Mouse (Mus musculus): ENCODE results near the gene Knstrn. TPM values are rescaled to one million over a fixed set of nuclear protein-coding genes. Genes with fewer than 3 reads are reported as not detected.

Knstrn gene
- polyA plus RNA-seq, 1 experiment from 2014 or later, result 106 TPM

GRCm38 (mm10) chr2:118791591-118792258 is 22.1 kb upstream of the Knstrn start:
- no peak overlapping the region for H3K9ac ChIP-seq (ENCODE audit: low read length)
- peaks cover 8% of the 10 kb centered on the region for H3K27me3 ChIP-seq (ENCODE audit: control insufficient read depth, insufficient read depth, low read length)
- 91% methylated on average over 26 of the region's 26 CpGs for WGBS
- no peak overlapping the region for H3K4me2 ChIP-seq (ENCODE audit: low read length)
- H3K4me1 ChIP-seq (ENCODE audit: control insufficient read depth in 2 of 2, insufficient read depth in 2 of 2, low read length in 2 of 2), result peaks cover 9 to 12% of the 10 kb centered on the region in 2 experiments
- no peaks in the 10 kb centered on the region for H3K36me3 ChIP-seq (ENCODE audit: control insufficient read depth, insufficient read depth, low read length)
- no peaks in the 10 kb centered on the region for H3K9me3 ChIP-seq (ENCODE audit: control insufficient read depth, low read length)
- ATAC-seq (ENCODE audit: insufficient number of reproducible peaks, insufficient read depth, low FRiP score, low read depth), result no peak
- no peak overlapping the region for H3K27ac ChIP-seq (replicated peaks in 1 of 2; ENCODE audit: control insufficient read depth in 1 of 2, insufficient read depth in 1 of 2, low read depth in 2 of 2, low read length in 2 of 2)
- H3K4me3 ChIP-seq (ENCODE audit: control insufficient read depth in 1 of 2, insufficient read depth in 1 of 2, low read depth in 1 of 2, low read length in 2 of 2), result no peak overlapping the region

DNA sequence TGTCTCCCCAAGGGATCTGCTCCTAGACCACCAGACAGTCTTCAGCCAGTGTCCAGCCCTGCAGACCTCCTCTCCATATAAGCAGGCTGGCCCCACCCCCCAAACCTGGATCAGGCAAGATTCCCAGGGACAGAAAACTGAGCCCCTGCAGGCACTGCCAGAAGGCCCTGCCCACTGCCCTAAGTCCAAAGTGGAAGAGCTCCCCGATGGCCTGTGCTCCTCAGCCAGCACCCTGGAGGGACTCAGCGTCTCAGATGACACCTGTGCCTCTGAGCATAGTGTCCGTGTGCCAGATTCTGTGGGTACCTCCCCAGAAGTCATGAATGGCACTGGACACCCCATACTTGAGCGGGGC is 21.6 kb upstream of the Knstrn start:
- Histone ChIP-seq H3K4me3 (ENCODE audit: control insufficient read depth in 1 of 2, insufficient read depth in 1 of 2, low read depth in 1 of 2, low read length in 2 of 2) (no peak overlapping the region), H3K27ac (replicated peaks in 1 of 2; ENCODE audit: control insufficient read depth in 1 of 2, insufficient read depth in 1 of 2, low read depth in 2 of 2, low read length in 2 of 2) (no peak overlapping the region), H3K27me3 (ENCODE audit: control insufficient read depth, insufficient read depth, low read length) (peaks cover 8% of the 10 kb centered on the region), H3K9ac (ENCODE audit: low read length) (no peak overlapping the region), H3K9me3 (ENCODE audit: control insufficient read depth, low read length) (no peaks in the 10 kb centered on the region), H3K36me3 (ENCODE audit: control insufficient read depth, insufficient read depth, low read length) (no peaks in the 10 kb centered on the region), H3K4me2 (ENCODE audit: low read length) (no peak overlapping the region), H3K4me1 (ENCODE audit: control insufficient read depth in 2 of 2, insufficient read depth in 2 of 2, low read length in 2 of 2) (peaks cover 9 to 12% of the 10 kb centered on the region in 2 experiments)
- ATAC-seq (ENCODE audit: insufficient number of reproducible peaks, insufficient read depth, low FRiP score, low read depth), result no peak
- 68% methylated on average over 4 of the region's 4 CpGs for WGBS

- no peaks in the 10 kb centered on the region for H3K9me3 ChIP-seq (ENCODE audit: control insufficient read depth, low read length)
- H3K4me1 ChIP-seq (ENCODE audit: control insufficient read depth in 2 of 2, insufficient read depth in 2 of 2, low read length in 2 of 2), result peaks cover 9 to 12% of the 10 kb centered on the region in 2 experiments
- no peak overlapping the region for H3K9ac ChIP-seq (ENCODE audit: low read length)
- no peak for ATAC-seq (ENCODE audit: insufficient number of reproducible peaks, insufficient read depth, low FRiP score, low read depth)
- no peak overlapping the region for H3K4me2 ChIP-seq (ENCODE audit: low read length)
- no peaks in the 10 kb centered on the region; the same call in none of the 2 replicates for H3K27me3 ChIP-seq (ENCODE audit: control insufficient read depth, insufficient read depth, low read length)
- H3K27ac ChIP-seq (replicated peaks in 1 of 2; ENCODE audit: control insufficient read depth in 1 of 2, insufficient read depth in 1 of 2, low read depth in 2 of 2, low read length in 2 of 2), result no peak overlapping the region
- H3K36me3 ChIP-seq (ENCODE audit: control insufficient read depth, insufficient read depth, low read length), result no peaks in the 10 kb centered on the region
- 82% methylated on average over 4 of the region's 4 CpGs for WGBS
- no peak overlapping the region for H3K4me3 ChIP-seq (ENCODE audit: control insufficient read depth in 1 of 2, insufficient read depth in 1 of 2, low read depth in 1 of 2, low read length in 2 of 2)
Observed at GRCm38 (mm10) chr2:118793636-118794035, 20.2 kb upstream of the Knstrn start.

DNA sequence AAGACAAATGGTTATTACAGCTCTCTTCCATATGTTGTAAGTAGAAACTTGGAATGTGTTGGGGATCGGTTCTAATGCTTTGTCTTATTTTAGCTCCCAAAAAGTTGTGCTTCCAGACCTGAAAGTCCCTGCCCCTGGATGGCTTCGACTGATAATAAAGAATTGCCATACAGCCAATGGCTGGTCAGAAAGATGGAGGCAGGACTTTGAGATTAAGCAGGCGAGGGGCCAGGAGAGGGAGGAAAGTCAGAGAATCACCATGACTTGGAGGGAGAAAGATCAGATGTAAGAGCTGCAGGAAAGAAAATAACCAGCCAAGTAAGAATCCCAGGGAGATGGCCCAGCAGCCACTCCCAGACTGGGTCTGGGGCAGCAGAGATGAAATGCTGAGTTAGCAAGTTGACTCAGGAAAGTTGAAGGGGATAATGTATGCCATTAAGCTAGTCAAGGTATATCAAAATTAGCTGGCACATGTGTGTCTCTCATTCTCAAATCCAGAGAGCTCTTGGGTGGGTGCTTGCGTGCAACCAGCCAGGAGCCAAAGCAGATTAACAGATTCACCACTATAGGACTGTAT is 11.2 kb upstream of the Knstrn start:
- peaks cover 0 to 3% of the 10 kb centered on the region in 2 experiments; a peak in 1 of 4 replicates for H3K4me1 ChIP-seq (ENCODE audit: control insufficient read depth in 2 of 2, insufficient read depth in 2 of 2, low read length in 2 of 2)
- H3K27me3 ChIP-seq (ENCODE audit: control insufficient read depth, insufficient read depth, low read length), result no peaks in the 10 kb centered on the region
- H3K4me2 ChIP-seq (ENCODE audit: low read length), result no peak overlapping the region
- 64% methylated on average over 4 of the region's 4 CpGs for WGBS
- no peak overlapping the region for H3K4me3 ChIP-seq (ENCODE audit: control insufficient read depth in 1 of 2, insufficient read depth in 1 of 2, low read depth in 1 of 2, low read length in 2 of 2)
- no peaks in the 10 kb centered on the region for H3K9me3 ChIP-seq (ENCODE audit: control insufficient read depth, low read length)
- H3K36me3 ChIP-seq (ENCODE audit: control insufficient read depth, insufficient read depth, low read length), result no peaks in the 10 kb centered on the region
- H3K9ac ChIP-seq (ENCODE audit: low read length), result no peak overlapping the region
- H3K27ac ChIP-seq (replicated peaks in 1 of 2; ENCODE audit: control insufficient read depth in 1 of 2, insufficient read depth in 1 of 2, low read depth in 2 of 2, low read length in 2 of 2), result no peak overlapping the region
- no peak for ATAC-seq (ENCODE audit: insufficient number of reproducible peaks, insufficient read depth, low FRiP score, low read depth)

DNA sequence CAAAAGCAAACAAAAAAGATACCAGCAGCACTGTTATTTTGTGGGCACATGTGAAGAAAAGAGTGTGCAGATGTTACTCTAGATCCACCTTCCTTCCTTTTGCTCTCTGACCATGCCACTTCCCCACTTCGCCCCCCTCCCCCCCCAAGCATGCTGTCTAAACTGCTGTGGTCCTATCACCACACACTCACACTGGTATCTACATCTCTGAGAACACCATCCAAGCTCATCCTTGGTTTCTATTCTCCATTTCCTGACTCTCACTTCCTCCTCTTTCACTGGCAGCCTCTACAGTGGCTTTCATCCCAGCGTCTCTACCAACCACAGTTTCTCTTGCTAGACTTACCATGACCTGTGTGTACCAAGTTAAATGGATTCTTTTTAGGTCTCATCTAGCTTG is 9.3 kb upstream of the Knstrn start:
- Histone ChIP-seq H3K4me2 (ENCODE audit: low read length) (no peak overlapping the region), H3K27ac (replicated peaks in 1 of 2; ENCODE audit: control insufficient read depth in 1 of 2, insufficient read depth in 1 of 2, low read depth in 2 of 2, low read length in 2 of 2) (no peak overlapping the region), H3K27me3 (ENCODE audit: control insufficient read depth, insufficient read depth, low read length) (no peaks in the 10 kb centered on the region), H3K36me3 (ENCODE audit: control insufficient read depth, insufficient read depth, low read length) (no peaks in the 10 kb centered on the region), H3K4me1 (ENCODE audit: control insufficient read depth in 2 of 2, insufficient read depth in 2 of 2, low read length in 2 of 2) (peaks cover 0 to 3% of the 10 kb centered on the region in 2 experiments; a peak in 1 of 4 replicates), H3K4me3 (ENCODE audit: control insufficient read depth in 1 of 2, insufficient read depth in 1 of 2, low read depth in 1 of 2, low read length in 2 of 2) (no peak overlapping the region), H3K9me3 (ENCODE audit: control insufficient read depth, low read length) (no peaks in the 10 kb centered on the region), H3K9ac (ENCODE audit: low read length) (no peak overlapping the region)
- WGBS, result 75% methylated on average over 2 of the region's 2 CpGs
- no peak for ATAC-seq (ENCODE audit: insufficient number of reproducible peaks, insufficient read depth, low FRiP score, low read depth)

- Histone ChIP-seq H3K4me2 (ENCODE audit: low read length) (no peak overlapping the region), H3K4me3 (ENCODE audit: control insufficient read depth in 1 of 2, insufficient read depth in 1 of 2, low read depth in 1 of 2, low read length in 2 of 2) (no peak overlapping the region), H3K36me3 (ENCODE audit: control insufficient read depth, insufficient read depth, low read length) (no peaks in the 10 kb centered on the region), H3K27me3 (ENCODE audit: control insufficient read depth, insufficient read depth, low read length) (no peaks in the 10 kb centered on the region), H3K4me1 (ENCODE audit: control insufficient read depth in 2 of 2, insufficient read depth in 2 of 2, low read length in 2 of 2) (peaks cover 0 to 3% of the 10 kb centered on the region in 2 experiments; a peak in 1 of 4 replicates), H3K9ac (ENCODE audit: low read length) (no peak overlapping the region), H3K9me3 (ENCODE audit: control insufficient read depth, low read length) (no peaks in the 10 kb centered on the region), H3K27ac (replicated peaks in 1 of 2; ENCODE audit: control insufficient read depth in 1 of 2, insufficient read depth in 1 of 2, low read depth in 2 of 2, low read length in 2 of 2) (no peak overlapping the region)
- ATAC-seq (ENCODE audit: insufficient number of reproducible peaks, insufficient read depth, low FRiP score, low read depth), result no peak
- WGBS, result 25% methylated on average over 3 of the region's 3 CpGs
Observed at GRCm38 (mm10) chr2:118805137-118805536, 8.7 kb upstream of the Knstrn start.

DNA sequence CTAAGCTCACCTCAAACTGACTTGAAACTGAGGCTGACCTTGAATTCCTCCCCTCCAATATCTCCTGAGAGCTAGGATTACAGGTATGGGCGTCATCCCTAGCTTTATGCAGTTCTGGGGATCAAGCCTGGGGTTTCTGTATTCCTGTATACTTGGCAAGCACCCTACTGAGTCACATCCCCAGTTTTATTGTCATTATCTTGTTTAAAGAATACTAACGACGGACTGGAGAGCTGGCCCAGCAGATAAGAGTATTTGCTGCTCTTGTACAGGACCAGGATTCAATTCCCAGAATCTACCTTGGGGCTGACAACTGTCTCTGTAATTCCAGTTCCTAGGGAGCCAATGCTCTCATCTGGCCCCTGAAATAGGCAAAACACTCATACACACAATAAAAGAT is 8.0 kb upstream of the Knstrn start:
- Histone ChIP-seq H3K4me1 (ENCODE audit: control insufficient read depth in 2 of 2, insufficient read depth in 2 of 2, low read length in 2 of 2) (peaks cover 0 to 3% of the 10 kb centered on the region in 2 experiments; a peak in 1 of 4 replicates), H3K9ac (ENCODE audit: low read length) (no peak overlapping the region), H3K4me3 (ENCODE audit: control insufficient read depth in 1 of 2, insufficient read depth in 1 of 2, low read depth in 1 of 2, low read length in 2 of 2) (no peak overlapping the region), H3K4me2 (ENCODE audit: low read length) (no peak overlapping the region), H3K36me3 (ENCODE audit: control insufficient read depth, insufficient read depth, low read length) (no peaks in the 10 kb centered on the region), H3K27me3 (ENCODE audit: control insufficient read depth, insufficient read depth, low read length) (no peaks in the 10 kb centered on the region), H3K9me3 (ENCODE audit: control insufficient read depth, low read length) (no peaks in the 10 kb centered on the region), H3K27ac (replicated peaks in 1 of 2; ENCODE audit: control insufficient read depth in 1 of 2, insufficient read depth in 1 of 2, low read depth in 2 of 2, low read length in 2 of 2) (no peak overlapping the region)
- WGBS, result 17% methylated on average over 3 of the region's 3 CpGs
- ATAC-seq (ENCODE audit: insufficient number of reproducible peaks, insufficient read depth, low FRiP score, low read depth), result no peak

Measured in heart, embryonic 14.5 days (tissue).